Comparison of ENCODE assay signal across 15 mouse cellular contexts in genomic region chr4:153696426-153697040, GRCm38 (mm10).
DNase-seq lines count a peak whose midpoint lies in the region; ATAC-seq lines count a peak whose summit lies in the region.
"Had no signal": no experiment of that assay in that cellular context is flagged by ENCODE, and none has a peak within 500 bp of the region (broad histone marks: within the 10 kb centered on the region; RNA-seq: fewer than 3 reads in every experiment).

No protein-coding gene starts in this region.

- ATAC-seq in forebrain, embryonic 12.5 days (ENCODE audit: low FRiP score) = peak; percentile 64; the same call in 1 of the 2 replicates
- peak; percentile 51; the same call in 1 of the 2 replicates for ATAC-seq in hindbrain, embryonic 14.5 days (ENCODE audit: low FRiP score)
- peak; percentile 54 for ATAC-seq in midbrain, embryonic 15.5 days (replicated peaks)

- no peak overlapping the region for H3K4me3 ChIP-seq in forebrain, embryonic 12.5 days (replicated peaks)
- no peak overlapping the region for H3K4me3 ChIP-seq in hindbrain, embryonic 14.5 days (replicated peaks; ENCODE audit: low read length)
- no peak overlapping the region for H3K4me3 ChIP-seq in midbrain, embryonic 15.5 days
- H3K4me3 ChIP-seq: heart, embryonic 15.5 days had no signal

- H3K9me3 ChIP-seq in forebrain, embryonic 12.5 days = no peaks in the 10 kb centered on the region
- H3K9me3 ChIP-seq in hindbrain, embryonic 14.5 days (ENCODE audit: control insufficient read depth, low read length) = no peaks in the 10 kb centered on the region
- no peaks in the 10 kb centered on the region for H3K9me3 ChIP-seq in midbrain, embryonic 15.5 days
- H3K9me3 ChIP-seq: heart, embryonic 15.5 days had no signal

- H3K27ac ChIP-seq in forebrain, embryonic 12.5 days = peak overlapping the region; percentile 66
- H3K27ac ChIP-seq in hindbrain, embryonic 14.5 days = no peak overlapping the region
- peak overlapping the region; percentile 17; the same call in 1 of the 2 replicates for H3K27ac ChIP-seq in midbrain, embryonic 15.5 days
- H3K27ac ChIP-seq: heart, embryonic 15.5 days; kidney, postnatal 0 days had no signal

- no peak overlapping the region for H3K9ac ChIP-seq in forebrain, embryonic 12.5 days
- H3K9ac ChIP-seq in hindbrain, embryonic 14.5 days = no peak overlapping the region
- H3K9ac ChIP-seq in midbrain, embryonic 15.5 days = no peak overlapping the region
- H3K9ac ChIP-seq: heart, embryonic 15.5 days; lung, embryonic 14.5 days had no signal

- H3K27me3 ChIP-seq in forebrain, embryonic 12.5 days = peaks cover 10% of the 10 kb centered on the region; the same call in 1 of the 2 replicates
- peaks cover 8% of the 10 kb centered on the region; the same call in 1 of the 2 replicates for H3K27me3 ChIP-seq in hindbrain, embryonic 14.5 days (ENCODE audit: control insufficient read depth, insufficient read depth, low read length)
- H3K27me3 ChIP-seq in midbrain, embryonic 15.5 days (replicated peaks) = no peaks in the 10 kb centered on the region
- H3K27me3 ChIP-seq: heart, embryonic 15.5 days had no signal

- H3K4me2 ChIP-seq in forebrain, embryonic 12.5 days = peak overlapping the region; percentile 22
- no peak overlapping the region for H3K4me2 ChIP-seq in hindbrain, embryonic 14.5 days (replicated peaks)
- 0 out of 2 replicates have a peak overlapping the region, but pooled peaks have one; percentile 0 for H3K4me2 ChIP-seq in midbrain, embryonic 15.5 days
- H3K4me2 ChIP-seq: heart, embryonic 15.5 days; lung, embryonic 14.5 days had no signal

- no peaks in the 10 kb centered on the region for H3K36me3 ChIP-seq in forebrain, embryonic 12.5 days (replicated peaks)
- no peaks in the 10 kb centered on the region for H3K36me3 ChIP-seq in hindbrain, embryonic 14.5 days (replicated peaks; ENCODE audit: control insufficient read depth, insufficient read depth)
- H3K36me3 ChIP-seq in midbrain, embryonic 15.5 days (replicated peaks) = no peaks in the 10 kb centered on the region
- H3K36me3 ChIP-seq: heart, embryonic 15.5 days had no signal

- 5% methylated on average over 14 of the region's 14 CpGs for WGBS in forebrain, embryonic 12.5 days
- WGBS in hindbrain, embryonic 14.5 days = 10% methylated on average over 14 of the region's 14 CpGs
- 9% methylated on average over 14 of the region's 14 CpGs for WGBS in midbrain, embryonic 15.5 days

- peak; percentile 32 for DNase-seq in embryo, embryonic 10 days (ENCODE audit: low spot score)
- DNase-seq in hindbrain, embryonic 14.5 days (ENCODE audit: low spot score) = no peak
- no peak for DNase-seq in kidney, adult 18-20 months
- DNase-seq in MN1 (ENCODE audit: low spot score) = no peak
- no peak for DNase-seq in heart, adult 9 months (ENCODE audit: low spot score in 2 of 2)
- DNase-seq in kidney, postnatal 4 days = no peak
- DNase-seq: adrenal gland, postnatal 14 days; B cell, adult 2 months; cerebellum, postnatal 25 days; lung, embryonic 14.5 days; right cerebral cortex, adult 18-20 months had no signal

- H3K4me1 ChIP-seq in forebrain, embryonic 12.5 days = peaks cover 16% of the 10 kb centered on the region
- peaks cover 9% of the 10 kb centered on the region for H3K4me1 ChIP-seq in hindbrain, embryonic 14.5 days (replicated peaks; ENCODE audit: control insufficient read depth, insufficient read depth, low read length)
- H3K4me1 ChIP-seq in midbrain, embryonic 15.5 days = peaks cover 14% of the 10 kb centered on the region
- H3K4me1 ChIP-seq: heart, embryonic 15.5 days had no signal
